Mouse (Mus musculus): ENCODE data around the gene Gm3336.
A peak's percentile ranks its signal among the peaks of the same experiment; 100 is the strongest.

Gene Gm3336

DNA sequence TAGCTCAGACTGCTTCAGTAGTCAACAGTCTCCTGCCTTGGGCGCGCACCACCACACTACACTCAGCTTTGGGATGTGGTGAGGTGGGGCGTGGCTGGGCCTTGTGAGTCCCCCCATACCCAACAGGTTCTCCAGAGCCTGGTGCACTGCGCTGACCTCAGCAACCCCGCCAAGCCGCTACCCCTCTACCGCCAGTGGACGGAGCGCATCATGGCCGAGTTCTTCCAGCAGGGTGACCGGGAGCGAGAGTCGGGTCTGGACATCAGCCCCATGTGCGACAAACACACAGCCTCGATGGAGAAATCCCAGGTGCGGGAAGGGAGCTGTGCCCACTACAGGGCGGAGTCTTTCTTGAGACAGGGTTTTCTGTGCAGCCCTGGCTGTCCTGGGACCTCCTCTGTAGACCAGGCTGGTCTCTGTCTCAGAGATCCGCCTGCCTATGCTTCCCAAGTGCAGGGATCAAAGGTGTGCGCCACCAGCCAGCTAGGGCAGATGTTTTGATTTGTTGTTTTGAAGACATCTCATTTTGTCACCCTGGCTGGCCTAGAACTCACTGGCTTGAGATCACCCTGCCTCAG lies 30.8 kb downstream of the Gm3336 start:
- no peak for DNase-seq

GRCm38 (mm10) chr8:70750128-70750680 lies 31.9 kb downstream of the Gm3336 start:
- no peak for DNase-seq

GRCm38 (mm10) chr8:70752000-70752764 lies 33.8 kb downstream of the Gm3336 start:
- peak; percentile 82 to 88 for DNase-seq

DNA sequence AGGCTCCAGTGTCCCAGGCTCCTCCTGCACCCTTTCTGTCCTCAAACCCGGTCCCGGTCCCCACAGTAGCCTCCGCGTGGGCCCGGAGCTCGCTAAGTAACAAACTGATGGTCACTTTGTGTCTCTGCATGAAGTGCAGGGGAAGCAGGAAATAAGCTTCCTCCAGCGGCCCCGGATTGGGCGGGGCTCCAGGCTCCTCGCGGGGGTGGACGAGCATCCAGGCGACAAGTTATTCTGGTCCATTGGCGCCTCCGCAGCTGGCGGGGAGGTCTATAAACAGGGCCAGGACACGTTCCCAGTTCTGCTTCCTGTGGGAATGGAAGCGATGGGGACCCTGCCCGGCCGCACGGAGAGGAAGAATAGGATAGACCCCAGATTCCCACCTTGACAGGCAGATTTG lies 34.8 kb downstream of the Gm3336 start:
- peak; percentile 81 to 86 for DNase-seq

GRCm38 (mm10) chr8:70754043-70754870 lies 35.9 kb downstream of the Gm3336 start, which contains the start of gene Rab3a:
Gene Rab3a (plus strand): TSS chr8:70754679.
- peak; percentile 97 to 99 for DNase-seq

DNA sequence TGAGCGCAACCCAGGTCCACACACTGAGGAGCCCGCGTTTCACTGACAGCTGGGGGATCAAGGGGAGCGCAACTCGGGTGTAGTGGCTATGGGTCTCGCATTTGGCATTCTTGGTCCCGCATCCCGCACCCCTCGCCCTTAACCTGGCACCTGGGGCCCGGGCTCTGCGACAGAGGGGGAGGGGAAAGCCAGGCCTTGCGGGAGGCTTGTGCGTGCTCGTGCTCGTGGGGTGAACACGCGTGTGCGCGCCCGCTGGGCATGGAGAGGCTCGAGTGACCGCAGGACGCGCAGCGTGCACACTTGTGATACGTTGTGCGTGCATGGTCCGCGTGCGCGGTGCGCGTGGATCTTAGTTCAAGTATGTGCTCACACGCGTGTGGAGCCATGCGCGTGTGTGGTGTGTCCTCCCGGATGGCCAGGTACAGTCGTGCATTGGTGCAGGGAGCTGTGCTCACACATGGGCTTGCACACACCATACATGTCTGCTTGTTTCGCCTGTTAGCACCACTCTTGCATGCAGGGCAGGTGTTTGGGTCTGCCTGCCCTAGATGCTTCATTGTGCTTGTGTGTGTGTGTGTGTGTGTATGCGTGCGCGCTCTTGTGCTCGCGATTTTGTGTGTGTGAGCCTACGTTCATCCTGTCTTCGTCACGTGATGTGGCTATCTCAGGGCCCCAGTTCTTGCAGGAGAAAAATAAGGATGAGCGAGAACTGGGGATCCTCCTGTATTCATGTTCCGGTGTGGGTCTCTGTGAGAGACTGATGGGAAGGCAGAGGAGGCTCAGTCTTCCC lies 36.7 kb downstream of the Gm3336 start:
- peak in 1 of 2 experiments; percentile 51 for DNase-seq

GRCm38 (mm10) chr8:70755661-70756475 lies 37.5 kb downstream of the Gm3336 start:
- peak in 1 of 2 experiments; percentile 13 for DNase-seq

GRCm38 (mm10) chr8:70756476-70757040 lies 38.2 kb downstream of the Gm3336 start:
- DNase-seq: peak in 1 of 2 experiments; percentile 3

DNA sequence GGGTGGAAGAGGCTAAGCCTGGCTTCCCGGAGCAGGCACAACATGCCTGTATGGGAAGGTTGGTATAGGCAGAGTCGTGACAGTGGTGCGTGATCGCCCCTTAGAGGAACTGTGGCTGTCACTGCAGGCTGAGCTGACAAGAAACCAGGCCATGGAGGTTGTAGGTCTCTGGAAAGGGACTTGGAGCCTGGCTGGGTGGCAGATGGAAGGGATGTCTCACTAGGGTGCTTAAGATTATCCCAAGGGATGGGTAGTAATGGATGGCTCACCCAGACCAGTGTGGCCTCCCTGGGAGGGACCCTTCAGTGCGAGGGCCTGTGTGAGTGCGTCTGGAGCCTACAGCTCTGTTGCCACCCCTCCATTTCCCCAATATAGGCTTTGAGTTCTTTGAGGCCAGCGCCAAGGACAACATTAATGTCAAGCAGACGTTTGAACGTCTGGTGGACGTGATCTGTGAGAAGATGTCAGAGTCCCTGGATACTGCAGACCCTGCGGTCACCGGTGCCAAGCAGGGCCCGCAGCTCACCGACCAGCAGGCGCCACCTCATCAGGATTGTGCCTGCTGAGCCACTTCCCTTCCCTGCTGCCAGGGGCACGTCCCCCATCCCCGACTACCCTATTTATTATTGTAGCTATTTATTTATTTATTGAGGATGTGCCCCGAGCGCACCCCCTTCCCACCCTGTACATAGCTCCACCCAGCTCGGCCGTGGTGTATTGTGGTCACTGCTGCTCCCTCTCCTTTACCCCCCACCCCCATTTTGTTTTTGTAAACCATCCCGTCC lies 39.4 kb downstream of the Gm3336 start:
- DNase-seq: peak in 1 of 2 experiments; percentile 19

GRCm38 (mm10) chr8:70758308-70758615 lies 39.9 kb downstream of the Gm3336 start:
- DNase-seq: no peak

- peak; percentile 23 to 37 for DNase-seq
Measured at GRCm38 (mm10) chr8:70758616-70759561, 40.5 kb downstream of the Gm3336 start.

DNA sequence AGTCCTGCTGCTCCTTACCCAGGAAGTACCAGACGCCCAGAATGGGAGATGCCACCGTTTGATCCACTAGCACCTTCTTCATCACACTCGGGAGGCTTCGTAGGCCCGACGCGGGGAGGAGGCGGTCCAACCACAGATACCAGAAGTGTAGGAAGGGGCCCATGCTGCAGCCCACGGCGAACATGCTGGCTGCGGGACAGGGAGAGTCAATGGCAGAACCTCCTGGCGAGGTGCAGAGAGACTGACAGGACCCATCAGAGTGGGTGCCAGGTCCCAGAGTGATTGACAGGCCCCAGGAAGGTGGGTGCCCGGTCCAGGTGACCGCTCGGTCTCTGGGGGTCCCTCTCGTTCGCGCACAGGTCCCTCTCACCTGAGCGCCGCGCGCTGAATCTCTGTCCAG lies 42.0 kb downstream of the Gm3336 start:
- DNase-seq: no peak

DNA sequence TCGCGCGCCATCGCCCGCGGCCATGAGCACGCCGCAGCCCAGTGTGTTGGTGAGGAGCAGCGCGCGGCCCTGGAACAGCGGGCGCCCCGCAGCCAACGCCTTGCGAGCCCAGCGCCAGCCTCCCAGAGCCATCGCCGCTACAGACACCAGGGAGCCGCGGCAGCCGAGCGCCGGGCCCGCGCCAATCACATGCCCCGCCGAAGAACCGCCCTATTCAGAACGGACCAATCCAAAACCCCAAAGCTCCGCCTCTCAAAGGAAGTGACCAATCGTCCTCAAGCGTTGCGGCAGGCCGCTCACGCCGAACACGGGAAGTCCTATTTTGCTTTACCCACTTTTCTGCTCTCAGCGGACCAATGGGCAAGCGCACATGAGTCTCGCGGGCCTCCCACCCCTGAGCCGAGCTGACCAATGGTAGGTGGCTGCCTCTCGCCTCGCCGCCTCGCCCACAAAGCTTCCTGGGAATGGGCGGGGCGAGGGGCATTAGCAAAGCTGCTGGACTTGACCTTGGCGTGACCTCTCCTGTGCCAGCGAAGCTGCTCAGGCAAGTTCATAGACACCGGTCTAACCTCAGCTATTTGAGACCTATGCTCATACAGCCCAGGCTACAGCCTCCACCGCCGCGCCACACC lies 42.5 kb downstream of the Gm3336 start, which contains the start of gene Mpv17l2:
Gene Mpv17l2, minus strand, starts transcription at position 172 of the 632 bp plus-strand sequence.
- peak; percentile 96 to 99 for DNase-seq

- DNase-seq: no peak
Measured at GRCm38 (mm10) chr8:70762118-70762517, 43.8 kb downstream of the Gm3336 start.

GRCm38 (mm10) chr8:70763354-70763753 lies 45.0 kb downstream of the Gm3336 start:
- peak in 1 of 2 experiments; percentile 75 for DNase-seq

DNA sequence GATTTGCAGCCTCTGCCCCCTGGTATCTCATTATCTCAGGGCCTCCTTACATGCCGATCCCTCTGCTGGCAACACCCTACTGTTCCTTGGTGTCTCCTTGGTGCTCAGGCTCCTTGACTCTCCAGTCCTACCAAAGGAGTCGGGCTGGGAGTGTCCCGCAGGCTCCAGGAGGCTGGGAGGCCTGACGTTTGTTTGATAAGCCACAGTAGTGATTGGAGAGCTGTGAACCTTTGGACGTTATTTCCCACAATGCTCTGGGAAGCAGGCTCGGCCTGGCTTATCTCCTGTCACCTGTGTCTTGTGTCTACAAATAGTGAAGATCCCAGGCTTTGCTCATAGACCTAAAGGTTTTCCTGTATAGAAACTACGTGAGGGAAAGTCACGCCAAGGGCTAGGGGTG lies 45.7 kb downstream of the Gm3336 start:
- DNase-seq: no peak

GRCm38 (mm10) chr8:70764676-70765075 lies 46.3 kb downstream of the Gm3336 start:
- peak in 1 of 2 experiments; percentile 36 for DNase-seq

- no peak for DNase-seq
Measured at GRCm38 (mm10) chr8:70765329-70765728, 47.0 kb downstream of the Gm3336 start.
